Comparison of ENCODE assay signal across 12 mouse cellular contexts in genomic region chr16:11636902-11637301, GRCm38 (mm10).
DNase-seq lines count a peak whose midpoint lies in the region; ATAC-seq and TF ChIP-seq lines count a peak whose summit lies in the region.
"Had no signal": no experiment of that assay in that cellular context is flagged by ENCODE, and none has a peak within 500 bp of the region (broad histone marks: within the 10 kb centered on the region; RNA-seq: fewer than 3 reads in every experiment).

No protein-coding gene starts in this region.

- no peak for TF ChIP-seq CTCF in forebrain, postnatal 0 days (IDR thresholded peaks at IDR 0.05; ENCODE audit: low read depth)

- no peak overlapping the region for H3K9ac ChIP-seq in forebrain, postnatal 0 days
- peak overlapping the region; percentile 36; the same call in 1 of the 2 replicates for H3K9ac ChIP-seq in intestine, embryonic 16.5 days (ENCODE audit: low read depth, low read length)
- 0 out of 2 replicates have a peak overlapping the region, but pooled peaks have one; percentile 0 for H3K9ac ChIP-seq in neural tube, embryonic 12.5 days
- H3K9ac ChIP-seq: liver, embryonic 15.5 days had no signal

- no peak overlapping the region for H3K27ac ChIP-seq in forebrain, postnatal 0 days (ENCODE audit: low read depth, low read length)
- no peak overlapping the region for H3K27ac ChIP-seq in intestine, embryonic 16.5 days (ENCODE audit: low read length)
- H3K27ac ChIP-seq in neural tube, embryonic 12.5 days, result no peak overlapping the region
- H3K27ac ChIP-seq: gastrocnemius, adult 2 months; liver, embryonic 15.5 days had no signal

- H3K36me3 ChIP-seq in forebrain, postnatal 0 days (ENCODE audit: insufficient read depth), result no peaks in the 10 kb centered on the region
- H3K36me3 ChIP-seq in intestine, embryonic 16.5 days (ENCODE audit: control insufficient read depth, insufficient read depth, low read length), result no peaks in the 10 kb centered on the region
- no peaks in the 10 kb centered on the region for H3K36me3 ChIP-seq in neural tube, embryonic 12.5 days
- H3K36me3 ChIP-seq: liver, embryonic 15.5 days had no signal

- intact Hi-C loops in left cerebral cortex, postnatal 4 days (cut with DNase I), result no loop called here

- no peaks in the 10 kb centered on the region for H3K9me3 ChIP-seq in forebrain, postnatal 0 days (ENCODE audit: low read length)
- H3K9me3 ChIP-seq in intestine, embryonic 16.5 days (ENCODE audit: control insufficient read depth, low read length), result no peaks in the 10 kb centered on the region
- no peaks in the 10 kb centered on the region for H3K9me3 ChIP-seq in neural tube, embryonic 12.5 days
- H3K9me3 ChIP-seq: liver, embryonic 15.5 days had no signal

- H3K4me1 ChIP-seq in forebrain, postnatal 0 days (ENCODE audit: insufficient read depth), result no peaks in the 10 kb centered on the region
- H3K4me1 ChIP-seq in intestine, embryonic 16.5 days (ENCODE audit: control insufficient read depth, insufficient read depth, low read length), result peaks cover 12% of the 10 kb centered on the region
- peaks cover 14% of the 10 kb centered on the region for H3K4me1 ChIP-seq in neural tube, embryonic 12.5 days

- peak; percentile 38; the same call in 1 of the 2 replicates for ATAC-seq in forebrain, postnatal 0 days
- no peak for ATAC-seq in intestine, embryonic 16.5 days
- 0 out of 2 replicates have a peak, but pooled peaks have one; percentile 17 for ATAC-seq in neural tube, embryonic 12.5 days (ENCODE audit: low FRiP score, low read depth)

- 2% methylated on average over 3 of the region's 3 CpGs for WGBS in forebrain, postnatal 0 days
- WGBS in intestine, embryonic 16.5 days, result 5% methylated on average over 3 of the region's 3 CpGs
- WGBS in neural tube, embryonic 12.5 days, result 2% methylated on average over 3 of the region's 3 CpGs

- DNase-seq in left cerebral cortex, postnatal 4 days, result peak; percentile 28
- DNase-seq in left cerebral cortex, adult 9 months (ENCODE audit: low spot score in 2 of 2), result no peak
- DNase-seq in forebrain, postnatal 0 days, result no peak
- no peak for DNase-seq in urinary bladder, postnatal 25 days (ENCODE audit: low spot score)
- no peak for DNase-seq in cerebellum, postnatal 25 days
- no peak for DNase-seq in right cerebral cortex, adult 2 months (ENCODE audit: low spot score in 2 of 2)
- DNase-seq: gastrocnemius, adult 2 months; thymus, postnatal 36 days had no signal

- H3K4me3 ChIP-seq in forebrain, postnatal 0 days (ENCODE audit: low read depth, low read length), result no peak overlapping the region
- H3K4me3 ChIP-seq in intestine, embryonic 16.5 days (ENCODE audit: low read length), result no peak overlapping the region
- H3K4me3 ChIP-seq in neural tube, embryonic 12.5 days, result no peak overlapping the region
- H3K4me3 ChIP-seq: gastrocnemius, adult 2 months; liver, embryonic 15.5 days; myocyte had no signal

- H3K27me3 ChIP-seq in forebrain, postnatal 0 days (ENCODE audit: insufficient read depth, low read length), result no peaks in the 10 kb centered on the region
- H3K27me3 ChIP-seq in intestine, embryonic 16.5 days (replicated peaks; ENCODE audit: control insufficient read depth, insufficient read depth, low read length), result no peaks in the 10 kb centered on the region
- H3K27me3 ChIP-seq in neural tube, embryonic 12.5 days (replicated peaks), result no peaks in the 10 kb centered on the region
- H3K27me3 ChIP-seq: liver, embryonic 15.5 days had no signal

- no peak overlapping the region for H3K4me2 ChIP-seq in forebrain, postnatal 0 days (ENCODE audit: low read depth)
- H3K4me2 ChIP-seq in intestine, embryonic 16.5 days (ENCODE audit: low read depth, low read length), result no peak overlapping the region
- H3K4me2 ChIP-seq in neural tube, embryonic 12.5 days (replicated peaks), result 0 out of 2 replicates have a peak overlapping the region, but pooled peaks have one; percentile 5
- H3K4me2 ChIP-seq: liver, embryonic 15.5 days had no signal
